In the genomic region with DNA sequence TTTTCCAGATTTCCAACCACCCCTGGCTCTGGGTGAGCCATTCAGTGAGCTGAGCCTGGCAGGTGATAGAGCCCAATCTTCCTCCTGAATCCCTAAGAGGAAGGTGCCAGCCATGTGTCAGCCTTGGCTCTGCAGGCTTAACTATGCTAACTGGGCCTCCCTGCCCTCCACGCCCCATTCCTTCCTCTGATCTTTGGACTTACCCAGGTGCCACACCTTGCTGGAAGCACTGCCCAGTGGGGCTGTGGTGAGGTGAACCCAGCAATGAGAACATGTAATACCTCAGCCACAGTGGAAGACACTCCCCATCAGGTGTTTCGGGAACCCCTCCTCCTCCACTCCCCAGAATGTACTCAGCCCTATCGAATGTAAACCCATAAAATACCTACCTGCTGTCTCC, we compare ENCODE assay signal across 32 mouse cellular contexts. TPM values are rescaled to one million over a fixed set of nuclear protein-coding genes. Genes with fewer than 3 reads are reported as not detected.
A peak's percentile ranks its signal among the peaks of the same experiment; 100 is the strongest.
DNase-seq lines count a peak whose midpoint lies in the region; ATAC-seq and TF ChIP-seq lines count a peak whose summit lies in the region.
"Had no signal": no experiment of that assay in that cellular context is flagged by ENCODE, and none has a peak within 500 bp of the region (broad histone marks: within the 10 kb centered on the region; RNA-seq: fewer than 3 reads in every experiment).

No protein-coding gene starts in this region.

- H3K27ac ChIP-seq in testis, adult 2 months (ENCODE audit: control insufficient read depth, insufficient read depth, low read depth, low read length) = peak overlapping the region; percentile 50
- H3K27ac ChIP-seq: embryonic facial prominence, embryonic 12.5 days; forebrain, embryonic 13.5 days; gastrocnemius, adult 2 months; hindbrain, embryonic 15.5 days; liver, embryonic 13.5 days; midbrain, embryonic 15.5 days; neural tube, embryonic 12.5 days had no signal

- peaks cover 3% of the 10 kb centered on the region for H3K4me1 ChIP-seq in testis, adult 2 months (ENCODE audit: control insufficient read depth, insufficient read depth, low read length)
- H3K4me1 ChIP-seq: hindbrain, embryonic 15.5 days; neural tube, embryonic 12.5 days had no signal

- TF ChIP-seq CTCF in testis, adult 2 months (IDR thresholded peaks at IDR 0.05; ENCODE audit: control insufficient read depth, insufficient read depth, insufficient replicate concordance, low read depth, low read length) = no peak

- no peak for DNase-seq in testis, postnatal 10 days (ENCODE audit: low spot score)
- DNase-seq in large intestine, adult 2 months (ENCODE audit: low read depth, low spot score) = peak; percentile 95
- peak; percentile 42 for DNase-seq in lung, postnatal 36 days
- DNase-seq in right cerebral cortex, postnatal 4 days = no peak
- DNase-seq in thymus, adult 18-20 months = no peak
- DNase-seq: adrenal gland, adult 8-10 months; cerebellum, adult 11-12 months; cerebellum, postnatal 10 days; gastrocnemius, adult 2 months; heart, postnatal 4 days; kidney, adult 11 months; kidney, postnatal 36 days; layer of hippocampus, adult 9-11 months; liver, embryonic 13.5 days had no signal

- ATAC-seq in erythroid progenitor cell, adult 5-6 weeks (replicated peaks; ENCODE audit: low FRiP score, poor library complexity, severe bottlenecking) = no peak
- ATAC-seq: activated CD4-positive, CD25-positive, alpha-beta regulatory T cell, adult 4 months; forebrain, embryonic 13.5 days; midbrain, embryonic 15.5 days had no signal

- H3K36me3 ChIP-seq in testis, adult 2 months (ENCODE audit: control insufficient read depth, insufficient read depth, low read length) = no peaks in the 10 kb centered on the region
- H3K36me3 ChIP-seq: hindbrain, embryonic 15.5 days; liver, embryonic 13.5 days; midbrain, embryonic 15.5 days had no signal

- TF ChIP-seq POLR2A in testis, adult 2 months (IDR thresholded peaks at IDR 0.05; ENCODE audit: control insufficient read depth, low read depth, low read length) = no peak

- H3K4me3 ChIP-seq in testis, adult 2 months (ENCODE audit: control insufficient read depth, low read depth, low read length) = peak overlapping the region; percentile 30
- H3K4me3 ChIP-seq: embryonic facial prominence, embryonic 12.5 days; forebrain, embryonic 13.5 days; gastrocnemius, adult 2 months; heart, embryonic 10.5 days; hindbrain, embryonic 15.5 days; kidney, embryonic 15.5 days; liver, embryonic 13.5 days; lung, embryonic 15.5 days; megakaryocyte, embryonic 14.5 days; midbrain, embryonic 15.5 days; neural tube, embryonic 12.5 days had no signal

- H3K27me3 ChIP-seq in testis, adult 2 months (ENCODE audit: control insufficient read depth, insufficient read depth, low read length) = no peaks in the 10 kb centered on the region
- H3K27me3 ChIP-seq: embryonic facial prominence, embryonic 12.5 days; forebrain, embryonic 13.5 days; hindbrain, embryonic 15.5 days; kidney, embryonic 15.5 days; liver, embryonic 13.5 days; lung, embryonic 15.5 days; midbrain, embryonic 15.5 days; neural tube, embryonic 12.5 days had no signal

- WGBS in large intestine, adult 2 months = 35% methylated on average over 3 of the region's 3 CpGs

RNA-seq across cellular contexts. Expression of a gene that starts 10.1 kb away (rescaled TPM):
- 4.3 and 4.5 TPM in 2 replicates for polyA plus RNA-seq in testis, adult 2 months (2012; rRNA removed)
- 159 and 218 TPM in 2 replicates for polyA plus RNA-seq in large intestine, adult 2 months (2012; rRNA removed)
- total RNA-seq in erythroid progenitor cell, adult 5-6 weeks (2015; ENCODE audit: low replicate concordance) = 3.6 TPM in 1 of 2 replicates, not detected in the other
- not detected in 2 replicates for total RNA-seq in erythroid progenitor cell, adult 5-6 weeks (2017; ENCODE audit: low replicate concordance)
- polyA plus RNA-seq: activated CD4-positive, CD25-positive, alpha-beta regulatory T cell, adult 4 months had no signal

RNA-seq across cellular contexts. Expression of a gene that starts 38.1 kb away (rescaled TPM):
- polyA plus RNA-seq in testis, adult 2 months (2012; rRNA removed) = 490 and 494 TPM in 2 replicates
- polyA plus RNA-seq in large intestine, adult 2 months (2012; rRNA removed) = not detected in 2 replicates
- not detected in 2 replicates for total RNA-seq in erythroid progenitor cell, adult 5-6 weeks (2015; ENCODE audit: low replicate concordance)
- not detected in 2 replicates for total RNA-seq in erythroid progenitor cell, adult 5-6 weeks (2017; ENCODE audit: low replicate concordance)
- total RNA-seq: adrenal gland, adult 8-10 months; ES-E14; gastrocnemius, adult 2 months; heart, postnatal 4 days; left cerebral cortex, adult 18-20 months; left cerebral cortex, postnatal 36 days had no signal
- polyA plus RNA-seq: activated CD4-positive, CD25-positive, alpha-beta regulatory T cell, adult 4 months; embryonic facial prominence, embryonic 12.5 days; forebrain, embryonic 13.5 days; frontal cortex, adult 2 months; heart, embryonic 10.5 days; heart, embryonic 16.5 days; hindbrain, embryonic 15.5 days; kidney, embryonic 15.5 days; limb, embryonic 14.5 days; liver, embryonic 13.5 days; lung, embryonic 15.5 days; midbrain, embryonic 15.5 days; neural tube, embryonic 12.5 days had no signal

RNA-seq across cellular contexts. Expression of a gene that starts 40.3 kb away (rescaled TPM):
- 4.4 and 4.6 TPM in 2 replicates for polyA plus RNA-seq in testis, adult 2 months (2012; rRNA removed)
- 109 and 152 TPM in 2 replicates for polyA plus RNA-seq in large intestine, adult 2 months (2012; rRNA removed)
- total RNA-seq in erythroid progenitor cell, adult 5-6 weeks (2015; ENCODE audit: low replicate concordance) = 33.2 and 40.7 TPM in 2 replicates
- total RNA-seq in erythroid progenitor cell, adult 5-6 weeks (2017; ENCODE audit: low replicate concordance) = 21.6 and 26.4 TPM in 2 replicates

Comparison
In these comparisons a context has a peak if more than half of its experiments do, and no peak if none do; other contexts are left out.
1. DNase-seq: peak in large intestine, adult 2 months (single experiment) and lung, postnatal 36 days (single experiment); none in testis, postnatal 10 days (single experiment), right cerebral cortex, postnatal 4 days (single experiment) and thymus, adult 18-20 months (0 of 2).
2. RNA of a gene that starts 10.1 kb away (polyA plus RNA-seq): 159 to 218 TPM in large intestine, adult 2 months; 4.3 to 4.5 TPM in testis, adult 2 months; every median in the first group is over 10 times any median in the second.
3. RNA of a gene that starts 38.1 kb away (polyA plus RNA-seq): 490 to 494 TPM in testis, adult 2 months; not detected in large intestine, adult 2 months; every median in the first group is over 100 times any median in the second.
4. RNA of a gene that starts 40.3 kb away (polyA plus RNA-seq): 109 to 152 TPM in large intestine, adult 2 months; 4.4 to 4.6 TPM in testis, adult 2 months; every median in the first group is over 10 times any median in the second.